ENCODE assay signal across 16 mouse cellular contexts in the genomic region with DNA sequence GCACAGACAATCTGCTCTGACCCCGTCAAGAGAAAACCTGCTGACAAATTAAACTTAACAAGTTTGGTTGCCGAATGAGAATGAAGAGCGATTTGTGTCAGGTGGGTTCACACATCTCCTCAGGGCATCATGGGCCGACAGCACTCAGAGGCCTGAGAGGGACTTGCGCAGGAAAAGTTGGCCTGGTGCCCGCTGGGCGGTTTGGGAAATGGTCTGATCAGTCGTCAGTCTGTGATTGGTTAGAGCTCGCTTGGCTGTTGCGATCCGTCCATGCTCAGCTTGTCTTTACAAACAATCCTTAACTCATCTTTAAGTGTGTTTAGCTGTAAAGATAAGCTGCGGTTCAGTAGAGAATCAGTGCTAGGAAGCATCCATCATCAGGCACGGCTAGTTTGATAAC. TPM values are rescaled to one million over a fixed set of nuclear protein-coding genes. Genes with fewer than 3 reads are reported as not detected.
DNase-seq lines count a peak whose midpoint lies in the region; ATAC-seq lines count a peak whose summit lies in the region.
"Had no signal": no experiment of that assay in that cellular context is flagged by ENCODE, and none has a peak within 500 bp of the region (broad histone marks: within the 10 kb centered on the region; RNA-seq: fewer than 3 reads in every experiment).

No protein-coding gene starts in this region.

- ATAC-seq in erythroid progenitor cell, adult 5-6 weeks (replicated peaks; ENCODE audit: low FRiP score, poor library complexity, severe bottlenecking): 0 out of 2 replicates have a peak, but pooled peaks have one; percentile 10
- ATAC-seq in liver, embryonic 11.5 days (replicated peaks; ENCODE audit: low FRiP score): no peak
- ATAC-seq in inflammation-experienced regulatory T-cells, adult 6 months: no peak
- no peak for ATAC-seq in granulocyte monocyte progenitor cell, adult 5-6 weeks (replicated peaks; ENCODE audit: poor library complexity, severe bottlenecking)

- WGBS in heart, embryonic 10.5 days: 41% methylated on average over 13 of the region's 13 CpGs
- WGBS in liver, embryonic 11.5 days: 66% methylated on average over 13 of the region's 13 CpGs

- H3K9ac ChIP-seq in liver, embryonic 11.5 days (ENCODE audit: low read depth, low read length): no peak overlapping the region
- H3K9ac ChIP-seq: embryonic facial prominence, embryonic 12.5 days; hindbrain, embryonic 14.5 days had no signal

- H3K4me2 ChIP-seq in liver, embryonic 11.5 days: no peak overlapping the region
- H3K4me2 ChIP-seq: embryonic facial prominence, embryonic 12.5 days; hindbrain, embryonic 14.5 days had no signal

- peak overlapping the region; percentile 31 for H3K4me3 ChIP-seq in heart, embryonic 10.5 days
- no peak overlapping the region for H3K4me3 ChIP-seq in liver, embryonic 11.5 days (ENCODE audit: low read depth, low read length)
- H3K4me3 ChIP-seq: embryonic facial prominence, embryonic 12.5 days had no signal

- no peaks in the 10 kb centered on the region for H3K9me3 ChIP-seq in heart, embryonic 10.5 days
- H3K9me3 ChIP-seq in liver, embryonic 11.5 days (ENCODE audit: control insufficient read depth, low read length): no peaks in the 10 kb centered on the region
- H3K9me3 ChIP-seq: embryonic facial prominence, embryonic 12.5 days had no signal

- peak overlapping the region; percentile 42; the same call in 1 of the 2 replicates for H3K27ac ChIP-seq in heart, embryonic 10.5 days
- no peak overlapping the region for H3K27ac ChIP-seq in liver, embryonic 11.5 days (ENCODE audit: low read depth, low read length)
- H3K27ac ChIP-seq: embryonic facial prominence, embryonic 12.5 days; hindbrain, embryonic 14.5 days; macrophage had no signal

- no peaks in the 10 kb centered on the region for H3K36me3 ChIP-seq in heart, embryonic 10.5 days
- H3K36me3 ChIP-seq in liver, embryonic 11.5 days (ENCODE audit: control insufficient read depth, insufficient read depth, low read length): no peaks in the 10 kb centered on the region
- H3K36me3 ChIP-seq: embryonic facial prominence, embryonic 12.5 days had no signal

- no peaks in the 10 kb centered on the region for H3K27me3 ChIP-seq in heart, embryonic 10.5 days (ENCODE audit: insufficient read depth, poor library complexity, severe bottlenecking)
- H3K27me3 ChIP-seq in liver, embryonic 11.5 days (replicated peaks; ENCODE audit: control insufficient read depth, insufficient read depth, low read length): no peaks in the 10 kb centered on the region
- H3K27me3 ChIP-seq: embryonic facial prominence, embryonic 12.5 days had no signal

- H3K4me1 ChIP-seq in heart, embryonic 10.5 days: peaks cover 9% of the 10 kb centered on the region
- no peaks in the 10 kb centered on the region for H3K4me1 ChIP-seq in liver, embryonic 11.5 days (replicated peaks; ENCODE audit: control insufficient read depth, insufficient read depth, low read length)
- H3K4me1 ChIP-seq: embryonic facial prominence, embryonic 12.5 days had no signal

- intact Hi-C loops in heart, postnatal 36 days (cut with DNase I): no loop called here

- DNase-seq in heart, embryonic 10.5 days (ENCODE audit: low spot score): peak; percentile 82
- DNase-seq in heart, postnatal 36 days: no peak
- peak; percentile 23 for DNase-seq in ES-CJ7 (ENCODE audit: low read depth, low spot score)
- peak; percentile 41 for DNase-seq in liver, embryonic 11.5 days (ENCODE audit: low spot score)
- no peak for DNase-seq in layer of hippocampus, postnatal 10 days (ENCODE audit: low spot score in 2 of 2)
- DNase-seq: adrenal gland, postnatal 14 days; cerebellum, adult 18-20 months; kidney, postnatal 14 days; thymus, postnatal 25 days had no signal

RNA-seq across cellular contexts. Expression of gene Helt, which starts 47.8 kb away (rescaled TPM):
- polyA plus RNA-seq in heart, embryonic 10.5 days (2016; fragmentation: Nextera tagmentation; extraction: Ambion mirVana): not detected in 2 replicates
- 1 to 10 TPM; 1.4 to 3.9 TPM for total RNA-seq in heart, postnatal 36 days (2021)
- total RNA-seq in erythroid progenitor cell, adult 5-6 weeks (2015; ENCODE audit: low replicate concordance): not detected in 2 replicates
- not detected in 2 replicates for total RNA-seq in erythroid progenitor cell, adult 5-6 weeks (2017; ENCODE audit: low replicate concordance)
- polyA plus RNA-seq in liver, embryonic 11.5 days (2014; fragmentation: Nextera tagmentation; extraction: Ambion mirVana): not detected in 2 replicates
- polyA plus RNA-seq in inflammation-experienced regulatory T-cells, adult 6 months (2017; shearing (Covaris generic)): not detected
- total RNA-seq in layer of hippocampus, postnatal 10 days (2021): under 1 TPM in 1 of 2 experiments, not detected in 1; 0.57 TPM
- total RNA-seq in granulocyte monocyte progenitor cell, adult 5-6 weeks (2014; fragmentation: Nextera tagmentation): not detected in 2 replicates
- total RNA-seq in granulocyte monocyte progenitor cell, adult 5-6 weeks (2017): not detected in 2 replicates
- total RNA-seq: adrenal gland, postnatal 14 days had no signal
- polyA plus RNA-seq: hindbrain, embryonic 14.5 days; macrophage; small intestine, adult 2 months had no signal

Comparison
In these comparisons a context has a peak if more than half of its experiments do, and no peak if none do; other contexts are left out.
1. DNase-seq: peak in heart, embryonic 10.5 days (single experiment), ES-CJ7 (single experiment) and liver, embryonic 11.5 days (single experiment); none in heart, postnatal 36 days (0 of 2) and layer of hippocampus, postnatal 10 days (0 of 2).